Mouse (Mus musculus): ENCODE results near the gene Cisd3. TPM values are rescaled to one million over a fixed set of nuclear protein-coding genes. Genes with fewer than 3 reads are reported as not detected.

Cisd3 gene
- polyA plus RNA-seq, 1 experiment, result 42.5 TPM

DNA sequence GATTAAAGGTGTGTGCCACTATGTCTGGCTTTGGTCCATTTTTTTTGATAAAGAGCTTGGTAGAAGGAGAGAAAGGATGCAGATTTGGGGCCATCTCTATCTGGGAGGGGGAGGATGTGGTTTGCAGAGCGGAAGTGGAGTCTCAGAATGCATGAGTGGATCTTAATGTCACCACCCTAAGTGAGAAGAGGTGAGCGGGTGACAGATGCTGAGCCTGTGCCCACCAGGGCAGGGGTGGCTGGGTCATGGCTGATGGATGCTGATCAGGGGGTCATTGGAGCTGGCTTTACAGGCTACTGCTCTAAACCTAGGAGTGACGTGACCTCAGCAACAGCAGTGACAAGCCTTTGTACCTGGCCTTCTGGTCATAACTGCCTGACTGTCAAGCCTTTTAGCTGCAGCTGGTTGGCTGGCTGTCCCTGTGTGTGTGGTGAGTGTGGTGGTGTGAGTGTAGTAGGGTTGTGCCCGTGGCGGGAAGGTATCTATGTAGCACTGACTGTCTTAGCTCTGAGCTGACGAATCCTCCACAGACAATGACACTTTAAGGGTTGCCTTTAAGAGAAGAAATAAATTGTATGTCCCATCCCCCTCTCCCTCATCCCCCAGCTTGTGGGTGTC lies 1.5 kb upstream of the Cisd3 start:
- Histone ChIP-seq H3K4me3 (ENCODE audit: insufficient read depth, low read length) (no peak overlapping the region), H3K4me1 (ENCODE audit: control insufficient read depth, insufficient read depth, low read length) (peaks cover 9% of the 10 kb centered on the region), H3K27ac (ENCODE audit: insufficient read depth, low read length) (no peak overlapping the region)
- no peak for TF ChIP-seq POLR2A (IDR thresholded peaks at IDR 0.05; ENCODE audit: low read depth, low read length)
- no peak for TF ChIP-seq CTCF (IDR thresholded peaks at IDR 0.05; ENCODE audit: borderline replicate concordance, insufficient read depth, low read length)

DNA sequence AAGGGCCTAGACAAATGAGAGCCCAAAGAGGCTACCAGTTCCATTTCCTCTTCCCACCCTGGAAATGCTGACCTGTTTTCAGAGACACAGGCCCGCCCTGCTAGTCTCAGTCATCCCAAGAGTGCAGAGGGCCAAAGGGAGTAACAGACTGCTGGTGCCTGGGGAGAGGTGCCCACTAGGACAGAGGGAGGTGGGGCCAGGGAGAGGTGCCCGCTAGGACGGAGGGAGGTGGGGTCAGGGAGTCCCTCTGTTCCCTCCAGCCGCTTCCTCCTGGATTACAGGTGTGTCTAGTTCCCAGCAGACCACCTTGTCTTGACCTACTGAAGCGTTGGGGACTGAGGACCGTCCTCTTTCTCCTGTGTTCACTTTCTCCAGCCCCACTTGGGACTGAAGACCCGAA lies 860 bp upstream of the Cisd3 start:
- H3K27ac ChIP-seq (ENCODE audit: insufficient read depth, low read length), result no peak overlapping the region
- no peak overlapping the region for H3K4me3 ChIP-seq (ENCODE audit: insufficient read depth, low read length)
- H3K4me1 ChIP-seq (ENCODE audit: control insufficient read depth, insufficient read depth, low read length), result peaks cover 9% of the 10 kb centered on the region
- TF ChIP-seq POLR2A (IDR thresholded peaks at IDR 0.05; ENCODE audit: low read depth, low read length), result no peak

DNA sequence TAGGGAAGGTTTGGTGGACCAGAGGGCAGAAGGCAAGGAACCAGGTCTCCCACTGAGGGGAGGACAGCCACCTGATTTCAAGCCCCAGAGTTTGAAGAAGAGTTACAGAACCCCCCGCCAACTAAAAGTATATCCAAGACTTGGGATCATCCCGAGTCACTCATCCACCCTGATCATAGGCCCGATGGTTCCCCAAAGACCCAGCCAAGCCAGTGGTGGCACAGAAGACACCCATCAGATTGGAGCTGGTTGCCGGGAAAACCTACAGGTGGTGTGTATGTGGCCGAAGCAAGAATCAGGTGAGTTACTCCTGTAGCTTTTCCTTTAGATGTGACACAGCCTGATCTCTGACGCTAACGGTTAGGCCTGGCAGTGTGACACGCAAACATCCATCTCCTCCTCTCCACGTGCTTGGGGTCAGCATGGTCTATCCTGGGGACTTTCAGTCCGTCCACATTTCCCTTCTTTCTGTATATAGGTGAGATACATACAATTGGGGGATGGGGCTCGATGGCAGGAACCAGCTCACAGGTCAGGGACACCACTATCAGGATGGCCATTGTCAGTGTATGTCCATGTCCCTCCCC lies 789 bp downstream of the Cisd3 start:
- Histone ChIP-seq H3K4me3 (ENCODE audit: insufficient read depth, low read length) (peak overlapping the region; percentile 30), H3K27ac (ENCODE audit: insufficient read depth, low read length) (no peak overlapping the region), H3K4me1 (ENCODE audit: control insufficient read depth, insufficient read depth, low read length) (peaks cover 9% of the 10 kb centered on the region)
- TF ChIP-seq POLR2A (IDR thresholded peaks at IDR 0.05; ENCODE audit: low read depth, low read length) (no peak), CTCF (IDR thresholded peaks at IDR 0.05; ENCODE audit: borderline replicate concordance, insufficient read depth, low read length) (no peak)

DNA sequence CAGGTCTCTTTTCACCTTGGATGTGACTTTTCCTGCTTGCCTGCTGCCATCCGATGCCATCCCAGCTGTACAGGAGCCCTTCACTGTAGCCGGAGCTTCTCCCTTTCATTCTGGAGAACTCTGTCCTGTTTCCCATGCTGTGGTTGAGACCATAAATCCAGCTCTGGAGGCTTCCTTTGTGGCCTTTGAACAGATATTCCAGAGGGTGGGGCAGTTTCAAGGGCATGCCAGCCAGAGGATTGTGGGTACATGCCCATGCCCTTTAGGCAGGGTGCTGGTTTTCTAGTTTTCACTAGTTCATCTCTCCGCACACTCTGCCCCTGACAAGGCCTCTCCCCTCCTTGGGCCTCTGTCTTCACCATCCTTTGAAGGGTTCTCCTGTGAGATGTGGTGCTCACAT lies 1.4 kb downstream of the Cisd3 start:
- Histone ChIP-seq H3K27ac (ENCODE audit: insufficient read depth, low read length) (no peak overlapping the region), H3K4me1 (ENCODE audit: control insufficient read depth, insufficient read depth, low read length) (peaks cover 9% of the 10 kb centered on the region), H3K4me3 (ENCODE audit: insufficient read depth, low read length) (no peak overlapping the region)
- TF ChIP-seq POLR2A (IDR thresholded peaks at IDR 0.05; ENCODE audit: low read depth, low read length), result no peak
- no peak for TF ChIP-seq CTCF (IDR thresholded peaks at IDR 0.05; ENCODE audit: borderline replicate concordance, insufficient read depth, low read length)

DNA sequence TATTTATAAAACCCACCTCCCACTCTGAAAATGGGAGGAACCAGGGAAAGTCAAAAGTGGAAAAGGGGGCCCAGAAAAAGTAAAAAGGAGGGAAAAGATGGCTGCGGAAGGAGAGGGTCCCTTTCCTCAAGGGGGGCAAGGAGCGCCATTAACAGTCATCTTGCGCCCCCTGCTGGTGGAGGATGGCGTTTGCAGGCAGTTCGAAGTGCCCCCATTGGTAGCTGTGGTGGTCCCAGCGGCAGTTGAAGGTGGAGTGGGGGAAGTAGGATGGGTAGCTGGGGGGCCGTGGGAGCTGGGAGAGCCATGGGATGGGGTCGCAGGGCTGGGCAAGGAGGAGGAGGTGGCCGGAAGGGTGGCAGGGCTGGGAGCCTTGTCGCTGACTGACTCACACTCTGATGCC lies 4.2 kb downstream of the Cisd3 start:
- no peak overlapping the region for H3K4me3 ChIP-seq (ENCODE audit: insufficient read depth, low read length)
- no peak for TF ChIP-seq POLR2A (IDR thresholded peaks at IDR 0.05; ENCODE audit: low read depth, low read length)
- TF ChIP-seq CTCF (IDR thresholded peaks at IDR 0.05; ENCODE audit: borderline replicate concordance, insufficient read depth, low read length), result peak; percentile 91

DNA sequence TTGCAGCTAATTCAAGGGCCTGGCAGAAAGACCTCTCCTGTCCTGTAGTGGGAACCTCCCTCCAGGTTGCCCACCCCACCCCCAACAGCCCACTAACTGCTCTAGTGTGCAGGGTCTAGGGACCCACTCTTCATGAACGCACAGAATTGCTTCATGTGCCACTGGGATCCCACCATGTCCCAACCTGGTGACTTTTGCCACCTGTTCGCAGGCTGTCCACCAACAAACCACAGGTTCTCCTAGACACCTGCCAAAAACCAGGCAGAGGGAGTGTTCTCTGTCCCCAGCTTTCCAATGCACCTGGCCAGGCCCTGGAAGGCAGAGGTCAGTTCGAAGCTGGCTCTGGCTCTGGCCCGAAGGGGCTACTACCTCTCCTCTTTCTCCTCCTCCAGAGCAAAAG lies 8.8 kb downstream of the Cisd3 start:
- no peak overlapping the region for H3K4me3 ChIP-seq (ENCODE audit: insufficient read depth, low read length)
- no peak for TF ChIP-seq POLR2A (IDR thresholded peaks at IDR 0.05; ENCODE audit: low read depth, low read length)
- TF ChIP-seq CTCF (IDR thresholded peaks at IDR 0.05; ENCODE audit: borderline replicate concordance, insufficient read depth, low read length), result no peak

More for the DNA sequence above, 4.2 kb downstream of the Cisd3 start:
- Histone ChIP-seq H3K27ac (ENCODE audit: insufficient read depth, low read length) (no peak overlapping the region), H3K4me1 (ENCODE audit: control insufficient read depth, insufficient read depth, low read length) (peaks cover 9% of the 10 kb centered on the region)

DNA sequence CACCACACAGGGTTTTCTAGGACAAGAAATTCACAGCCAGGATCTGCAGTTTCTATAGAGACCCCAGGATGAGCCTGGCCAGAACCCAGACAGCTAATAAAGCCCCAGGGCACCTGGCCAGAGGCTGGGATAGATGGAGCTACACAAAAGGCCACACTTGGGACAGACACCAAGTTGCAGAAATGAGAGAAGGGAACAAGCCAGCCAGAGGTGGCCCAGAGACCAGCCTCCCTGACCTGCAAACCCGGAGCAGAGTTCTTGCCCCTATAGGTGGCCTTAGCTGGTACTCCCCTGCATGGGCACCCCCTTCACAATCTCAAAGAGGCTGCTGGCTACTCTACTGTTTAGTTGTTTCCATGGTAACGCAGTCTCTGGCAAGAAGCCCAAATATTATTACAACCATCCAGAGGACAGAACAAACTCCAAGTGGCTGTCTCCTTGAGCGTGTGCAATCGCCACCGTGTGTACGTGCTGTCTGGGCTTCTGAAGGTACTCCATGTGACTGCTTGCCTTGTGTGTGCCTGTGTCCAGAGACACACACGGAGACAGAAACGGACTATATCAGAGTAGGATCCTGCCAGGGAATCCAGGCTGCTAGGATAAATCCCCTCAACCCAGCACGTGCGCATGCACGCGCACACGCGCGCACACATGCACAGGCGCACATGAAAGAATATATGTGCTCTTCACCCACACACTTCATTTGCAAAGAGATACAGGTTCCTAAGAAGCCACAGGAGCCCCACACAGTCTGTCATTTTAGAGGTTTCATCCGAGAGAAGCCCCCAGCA lies 9.5 kb downstream of the Cisd3 start:
- peaks cover 7% of the 10 kb centered on the region for H3K4me1 ChIP-seq (ENCODE audit: control insufficient read depth, insufficient read depth, low read length)

More for the DNA sequence above, 8.8 kb downstream of the Cisd3 start:
- Histone ChIP-seq H3K27ac (ENCODE audit: insufficient read depth, low read length) (no peak overlapping the region), H3K4me1 (ENCODE audit: control insufficient read depth, insufficient read depth, low read length) (peaks cover 7% of the 10 kb centered on the region)

DNA sequence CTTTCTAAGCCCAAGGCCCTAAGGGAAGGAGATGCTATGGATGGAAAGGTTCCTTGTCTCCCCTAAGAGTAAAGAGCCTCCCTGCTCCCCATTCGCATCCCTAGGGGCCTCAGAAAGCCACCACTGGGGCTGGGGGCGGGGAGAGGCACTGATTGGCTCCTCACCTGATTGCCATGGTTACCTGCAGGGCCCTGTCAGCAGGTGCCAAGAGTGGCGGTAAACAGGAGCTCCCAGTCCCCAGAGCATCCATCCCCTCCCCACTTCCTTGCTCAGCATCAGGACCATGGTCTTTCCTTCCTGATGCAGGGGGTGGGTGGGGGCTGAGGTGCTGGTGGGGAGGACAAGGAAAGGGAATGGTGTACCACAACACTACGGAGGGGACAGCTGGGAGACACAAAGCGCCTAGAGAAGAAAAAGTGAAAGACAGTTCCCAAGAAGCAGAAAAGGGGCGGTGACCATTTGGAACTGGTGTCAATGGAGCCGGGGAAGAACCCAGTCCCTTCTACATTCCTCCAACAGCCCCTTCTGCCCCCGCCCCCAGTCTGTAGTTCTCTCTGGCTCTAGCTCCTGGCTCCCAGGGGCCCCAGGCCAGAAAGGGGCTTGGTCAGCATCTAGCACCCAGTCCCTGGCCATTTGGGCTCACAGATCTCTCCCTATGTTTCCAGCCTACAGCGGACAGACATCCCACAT lies 10.2 kb downstream of the Cisd3 start:
- TF ChIP-seq POLR2A (IDR thresholded peaks at IDR 0.05; ENCODE audit: low read depth, low read length) (no peak), CTCF (IDR thresholded peaks at IDR 0.05; ENCODE audit: borderline replicate concordance, insufficient read depth, low read length) (no peak)
- peaks cover 7% of the 10 kb centered on the region for H3K4me1 ChIP-seq (ENCODE audit: control insufficient read depth, insufficient read depth, low read length)
- no peak overlapping the region for H3K27ac ChIP-seq (ENCODE audit: insufficient read depth, low read length)
- H3K4me3 ChIP-seq (ENCODE audit: insufficient read depth, low read length), result no peak overlapping the region

More for the DNA sequence above, 9.5 kb downstream of the Cisd3 start:
- Histone ChIP-seq H3K27ac (ENCODE audit: insufficient read depth, low read length) (no peak overlapping the region), H3K4me3 (ENCODE audit: insufficient read depth, low read length) (no peak overlapping the region)
- TF ChIP-seq POLR2A (IDR thresholded peaks at IDR 0.05; ENCODE audit: low read depth, low read length) (no peak), CTCF (IDR thresholded peaks at IDR 0.05; ENCODE audit: borderline replicate concordance, insufficient read depth, low read length) (no peak)

DNA sequence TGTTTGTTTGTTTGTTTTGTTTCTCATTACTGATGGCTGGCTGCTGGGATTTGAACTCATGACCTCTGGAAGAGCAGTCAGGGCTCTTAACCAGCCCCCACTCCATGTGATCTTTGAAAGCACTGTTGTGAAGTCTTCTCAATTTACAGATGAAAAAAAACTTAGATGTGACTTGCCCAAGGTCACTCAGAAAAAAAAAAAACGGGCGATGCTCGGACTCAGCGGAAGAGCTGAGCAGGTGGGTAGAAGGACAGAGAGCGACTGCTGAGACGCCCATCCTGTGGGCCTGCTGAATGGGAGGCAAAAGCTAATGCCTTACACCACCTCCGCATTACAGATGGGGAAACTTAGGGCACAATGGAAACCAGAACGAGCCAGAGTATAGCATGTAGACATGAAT lies 11.0 kb downstream of the Cisd3 start:
- Histone ChIP-seq H3K27ac (ENCODE audit: insufficient read depth, low read length) (no peak overlapping the region), H3K4me3 (ENCODE audit: insufficient read depth, low read length) (no peak overlapping the region), H3K4me1 (ENCODE audit: control insufficient read depth, insufficient read depth, low read length) (peaks cover 7% of the 10 kb centered on the region)
- TF ChIP-seq POLR2A (IDR thresholded peaks at IDR 0.05; ENCODE audit: low read depth, low read length) (no peak), CTCF (IDR thresholded peaks at IDR 0.05; ENCODE audit: borderline replicate concordance, insufficient read depth, low read length) (no peak)
